Mouse (Mus musculus) kidney, postnatal 25 days (tissue): ENCODE data around the gene Kdm4c.
"Not testable (repeated sequence)": the region's sequence is repeated elsewhere in the genome, so short reads cannot be mapped to it uniquely, and the experiment has no call there.

Experiments used
- DNase-seq, 2 experiments: peaks; one replicate each; pipeline ENCODE4 v3.0.0; 2021; ENCODE audit warnings: mixed read lengths in 2 of 2

The Kdm4c gene

DNA sequence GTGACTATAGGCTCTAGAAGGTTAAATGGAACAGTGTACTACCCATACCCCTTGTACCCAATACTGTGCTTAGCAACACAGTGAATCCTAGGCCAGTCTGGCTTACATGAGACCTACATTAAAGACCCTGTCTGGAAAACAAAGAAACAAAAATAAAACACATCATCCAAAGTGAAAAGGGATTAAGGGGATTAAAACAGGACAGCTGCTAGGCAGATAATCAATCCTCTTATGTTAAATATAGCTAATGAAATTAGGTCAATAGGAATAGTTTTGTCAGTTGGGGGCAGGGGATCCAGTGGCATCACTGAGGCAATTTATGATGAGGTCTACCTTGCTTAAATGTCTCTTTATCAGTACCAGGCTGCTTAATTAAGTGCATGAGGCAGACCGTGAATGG lies at the start of gene Kdm4c:
Kdm4c (plus strand) TSS at position 322 of the 400 bp plus-strand sequence.
- DNase-seq = no peak

DNA sequence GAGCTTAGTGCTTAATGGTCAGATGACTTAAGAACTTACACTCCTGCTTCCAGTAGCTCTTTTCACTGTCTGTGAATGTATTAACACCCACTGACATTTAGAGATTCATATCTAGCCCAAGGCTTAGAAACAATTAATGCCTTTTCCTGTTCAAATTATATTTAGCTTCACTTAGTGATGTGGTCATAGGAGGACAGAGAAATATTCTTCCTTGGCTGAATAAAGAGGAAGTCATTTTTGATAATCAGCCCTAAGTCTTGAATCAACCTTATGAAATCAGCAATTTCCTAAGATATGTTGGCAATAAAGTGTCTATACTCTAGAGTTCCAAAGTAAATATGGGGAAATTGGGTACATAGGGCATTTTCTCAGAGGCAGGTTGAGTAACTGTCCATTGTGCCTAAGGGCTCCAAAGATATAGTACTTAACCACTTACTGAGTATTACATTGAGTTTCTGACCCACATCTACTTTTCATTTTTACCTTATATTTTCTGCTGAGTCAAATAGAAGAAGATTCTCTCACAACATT lies 41.0 kb upstream of the Kdm4c start:
- no peak for DNase-seq

DNA sequence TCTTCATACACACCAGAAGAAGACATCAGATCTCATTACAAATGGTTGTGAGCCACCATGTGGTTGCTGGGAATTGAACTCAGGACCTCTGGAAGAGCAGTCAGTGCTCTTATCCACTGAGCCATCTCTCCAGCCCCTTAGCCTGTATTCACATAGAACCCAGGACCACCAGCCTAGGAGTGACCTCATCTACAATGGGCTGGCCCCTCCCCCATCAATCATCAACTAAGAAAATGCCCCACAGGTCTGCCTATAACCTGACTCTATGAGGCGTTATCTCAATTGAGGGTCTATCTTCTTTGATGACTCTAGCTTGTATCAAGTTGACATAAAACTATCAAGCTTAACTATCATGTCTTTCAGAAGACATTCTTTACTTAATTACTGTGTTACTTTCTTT lies 20.5 kb upstream of the Kdm4c start:
- DNase-seq = not testable (repeated sequence)

DNA sequence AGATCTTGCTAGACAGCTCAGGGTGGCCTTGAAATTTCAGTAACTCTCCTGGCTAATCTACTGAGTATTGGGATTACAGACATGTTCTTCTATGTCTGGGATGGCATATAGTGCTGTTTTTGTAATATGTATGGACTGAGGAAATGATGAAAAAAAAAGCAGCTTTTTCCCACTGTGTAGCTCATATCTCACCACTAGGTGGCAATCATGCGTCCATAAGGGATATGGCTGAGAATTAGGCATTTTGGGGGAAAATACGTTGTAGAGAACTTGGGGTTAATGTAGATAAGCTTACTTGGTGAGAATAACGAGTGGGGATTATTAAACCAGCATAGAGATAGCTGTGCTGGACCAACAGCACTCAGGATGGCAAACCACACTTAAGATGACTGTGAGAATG lies 19.9 kb upstream of the Kdm4c start:
- DNase-seq = peak in 1 of 2 experiments; percentile 38

DNA sequence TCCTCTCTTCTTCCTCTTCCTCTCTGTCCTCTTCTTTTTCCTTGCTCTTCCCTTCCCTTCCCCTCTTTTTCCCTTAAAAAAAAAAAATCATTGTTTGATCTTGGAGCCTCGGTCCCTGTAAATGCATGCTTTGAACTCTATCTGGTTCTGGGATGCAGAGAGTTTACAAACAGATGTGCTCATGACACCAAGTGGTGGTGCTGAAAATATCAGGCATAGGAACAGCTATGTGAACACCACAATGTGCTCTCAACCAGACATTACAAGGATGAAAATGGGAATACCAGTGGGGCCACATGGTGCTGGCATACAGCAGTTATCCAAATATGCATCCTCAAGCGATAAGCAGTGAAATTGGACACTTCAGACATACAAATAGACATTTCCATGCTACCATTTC lies 18.1 kb upstream of the Kdm4c start:
- DNase-seq = no peak

DNA sequence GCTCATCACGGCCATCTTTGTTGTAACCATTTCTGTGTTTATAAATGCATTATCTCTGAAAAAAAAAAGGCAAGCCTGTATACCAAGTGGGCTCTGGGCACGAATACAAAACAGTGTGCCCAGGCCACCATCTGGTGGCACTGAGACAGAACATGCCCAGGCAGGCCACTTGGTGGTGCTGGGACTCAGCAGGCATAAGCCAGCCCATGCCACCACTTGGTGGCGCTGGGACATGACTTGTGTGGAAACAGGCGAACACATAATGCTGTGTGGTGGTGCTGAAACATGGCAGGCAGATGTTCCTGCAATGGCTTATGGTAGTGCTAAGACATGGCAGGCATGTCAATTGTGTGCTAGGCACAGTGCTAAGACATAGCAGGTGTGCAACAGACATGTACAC lies 11.3 kb upstream of the Kdm4c start:
- DNase-seq = peak in 1 of 2 experiments; percentile 4

DNA sequence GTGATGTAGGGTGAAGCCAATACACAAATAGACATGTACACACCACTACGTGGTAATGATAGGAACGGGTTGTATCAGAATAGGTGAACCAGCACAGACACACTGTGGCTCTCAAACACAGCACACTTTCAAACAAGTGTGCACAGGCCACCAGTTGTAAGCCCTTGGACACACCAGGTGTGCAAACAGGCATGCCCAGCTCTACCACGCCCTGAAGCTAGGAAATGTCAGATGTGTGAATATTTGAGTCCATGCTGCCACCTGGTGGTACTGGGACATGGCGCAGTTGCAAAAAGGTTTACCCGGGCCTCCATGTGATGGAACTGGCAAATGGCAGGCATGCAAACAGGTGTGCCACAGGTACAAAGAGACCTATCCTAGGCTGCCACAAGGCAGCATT lies 10.9 kb upstream of the Kdm4c start:
- DNase-seq = peak; percentile 51 to 64

DNA sequence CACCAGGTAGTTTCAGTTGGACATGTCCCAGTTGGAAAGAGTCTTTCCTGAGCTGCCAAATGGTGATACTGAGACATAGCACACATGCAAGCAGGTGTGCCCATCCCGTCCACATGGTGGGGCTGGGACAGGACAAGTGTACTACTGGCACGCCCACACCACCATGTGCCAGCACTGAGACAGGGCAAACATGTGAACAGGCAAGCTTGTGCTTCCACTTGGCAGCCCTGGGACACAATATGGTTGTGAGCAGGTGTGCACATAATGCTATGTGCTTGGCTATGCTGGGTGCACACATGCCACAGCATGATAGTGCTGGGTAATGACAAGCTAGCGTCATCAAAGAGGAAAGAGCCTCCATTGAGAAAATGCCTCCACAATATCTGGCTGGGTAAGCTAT lies 8.8 kb upstream of the Kdm4c start:
- no peak for DNase-seq

DNA sequence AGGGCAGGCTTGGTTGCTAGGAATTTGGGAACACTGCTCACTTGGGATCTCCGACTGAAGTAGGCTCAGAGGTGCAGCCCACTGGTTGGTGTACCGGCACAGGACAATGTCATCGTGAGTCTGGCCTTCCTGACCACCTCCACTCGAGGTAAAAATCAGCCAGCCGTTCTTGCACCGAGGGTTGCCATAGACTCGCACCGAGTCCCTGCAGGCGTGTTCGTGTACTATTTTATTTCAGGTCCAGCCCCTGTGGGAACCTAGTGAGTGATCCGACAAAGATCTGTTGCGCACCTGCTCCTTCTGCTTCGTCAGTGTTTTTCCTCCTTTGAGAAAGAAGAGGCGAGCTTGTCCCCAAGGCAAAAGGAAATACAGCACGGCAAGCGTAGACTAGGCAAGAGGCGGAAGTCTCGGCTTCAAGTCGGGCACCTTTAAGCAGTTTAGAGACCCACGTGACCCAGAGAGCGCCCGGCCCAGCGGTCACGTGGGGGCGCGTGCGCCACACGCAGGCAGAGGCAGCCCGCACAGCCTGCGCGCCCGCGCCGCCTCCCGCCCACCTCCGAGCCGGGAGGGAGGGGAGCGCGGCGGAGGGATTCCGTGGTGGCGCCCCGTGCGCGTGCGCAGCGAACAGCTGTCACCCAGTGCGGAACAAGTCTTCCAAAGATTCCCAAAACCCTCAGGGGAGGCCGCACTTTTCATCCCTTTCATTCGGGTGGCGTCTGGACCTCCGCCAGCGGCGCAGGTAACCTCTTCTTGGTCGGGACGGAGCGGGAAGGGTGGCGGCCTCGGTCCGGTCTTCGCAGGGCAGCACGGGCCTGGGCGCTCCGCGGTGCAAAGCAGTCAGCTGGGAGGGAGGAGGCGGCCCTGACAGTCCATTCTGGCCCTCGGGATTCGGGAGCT lies 9.3 kb downstream of the Kdm4c start:
- peak; percentile 96 to 99 for DNase-seq

DNA sequence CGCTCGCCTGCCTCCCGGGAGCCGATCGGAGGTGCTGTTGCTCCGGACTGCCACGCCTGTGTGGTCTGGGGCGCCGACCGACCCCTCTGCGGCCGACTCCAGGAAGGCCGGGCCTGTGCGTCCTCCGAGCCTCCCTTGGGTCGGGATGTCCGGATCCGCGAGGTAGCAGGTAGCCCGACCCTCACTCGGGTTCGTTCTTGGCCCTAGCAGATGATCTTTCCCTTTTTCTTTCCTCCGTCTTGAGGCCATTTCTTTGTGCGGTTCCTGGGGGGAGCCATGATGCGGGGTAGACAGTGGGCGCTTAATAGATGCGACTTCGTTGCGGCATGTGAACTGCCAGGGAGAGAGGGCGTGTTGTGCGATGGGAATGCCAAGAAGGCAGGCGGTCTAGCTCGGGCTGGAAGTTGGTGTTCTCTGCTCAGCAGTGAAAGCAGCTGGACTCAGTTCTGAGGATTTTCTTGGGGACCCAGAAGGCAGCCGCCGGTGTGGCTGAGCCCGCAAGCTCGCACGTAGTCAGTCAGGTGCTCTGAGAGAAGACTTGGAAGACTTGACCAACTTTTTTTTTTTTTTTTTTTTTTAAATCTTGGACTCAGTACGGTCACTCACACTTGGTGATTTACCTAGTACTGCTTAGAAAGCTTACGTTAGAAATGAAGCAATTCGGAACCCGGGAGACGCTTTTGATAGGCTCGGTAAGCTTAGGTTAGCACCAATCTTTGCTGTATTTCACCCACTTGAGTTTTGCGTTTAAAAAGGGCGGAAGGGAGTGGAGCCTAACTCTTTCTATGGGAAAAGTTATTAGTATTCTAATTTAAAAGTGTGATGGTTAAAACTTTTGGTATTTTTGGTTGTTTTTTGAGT lies 10.2 kb downstream of the Kdm4c start:
- peak; percentile 45 to 70 for DNase-seq

DNA sequence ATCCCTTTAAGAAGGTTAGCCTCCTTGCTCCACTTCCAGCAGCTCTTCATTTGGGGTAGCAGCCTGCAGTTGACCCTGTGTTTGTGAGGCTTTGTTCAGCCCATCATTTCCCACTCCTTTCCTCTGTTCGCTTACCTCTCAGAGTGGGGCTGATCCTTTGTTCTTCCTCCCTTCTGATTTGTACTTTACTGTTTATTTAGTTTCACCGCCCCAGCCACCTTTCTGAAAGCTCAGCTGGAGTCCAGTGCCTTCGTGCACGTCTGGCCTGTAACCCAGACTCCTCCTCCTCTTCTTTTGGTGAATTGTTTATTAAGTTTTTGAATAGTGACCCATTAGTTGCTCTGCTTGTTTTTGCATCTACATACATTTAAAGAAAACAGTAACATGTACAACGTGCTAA lies 15.6 kb downstream of the Kdm4c start:
- DNase-seq = no peak

DNA sequence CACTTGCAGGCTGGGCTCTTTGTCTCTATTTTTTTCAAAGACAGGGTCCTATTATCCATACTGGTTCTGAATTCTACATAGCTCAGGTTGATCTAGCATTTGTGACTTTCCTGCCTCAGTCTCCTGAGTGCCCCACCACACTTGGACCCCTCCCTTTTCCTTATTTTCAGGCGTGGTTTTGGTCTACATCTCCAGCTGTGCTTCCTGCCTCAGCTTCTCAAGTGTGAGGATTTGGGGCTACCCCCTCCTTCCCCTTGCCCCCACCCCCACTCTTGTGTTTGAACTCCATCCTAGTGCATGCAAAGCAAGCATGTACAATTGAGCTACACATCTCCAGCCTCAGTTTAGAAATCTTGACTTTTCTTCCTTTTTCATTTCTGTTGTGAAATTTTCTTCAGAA lies 16.2 kb downstream of the Kdm4c start:
- no peak for DNase-seq

DNA sequence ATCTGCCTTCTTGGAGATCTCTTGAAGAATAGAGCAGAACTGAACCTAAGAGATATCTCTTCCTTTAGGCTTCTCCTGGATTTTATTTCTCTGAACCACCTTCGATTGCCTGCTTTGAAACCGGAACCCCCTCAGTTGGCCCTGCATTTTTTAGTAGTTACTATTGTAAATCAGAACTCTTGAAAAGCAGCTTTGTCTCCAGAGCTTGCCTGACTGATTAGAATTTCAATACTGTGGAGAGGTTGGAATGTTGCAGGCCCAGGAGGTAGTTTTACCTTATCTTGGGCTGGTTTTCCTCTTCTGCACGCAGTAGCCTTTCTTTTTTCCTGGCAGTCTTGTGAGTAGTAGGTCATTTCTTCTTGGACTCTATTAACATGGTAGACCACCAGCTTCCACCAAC lies 17.0 kb downstream of the Kdm4c start:
- DNase-seq = no peak

DNA sequence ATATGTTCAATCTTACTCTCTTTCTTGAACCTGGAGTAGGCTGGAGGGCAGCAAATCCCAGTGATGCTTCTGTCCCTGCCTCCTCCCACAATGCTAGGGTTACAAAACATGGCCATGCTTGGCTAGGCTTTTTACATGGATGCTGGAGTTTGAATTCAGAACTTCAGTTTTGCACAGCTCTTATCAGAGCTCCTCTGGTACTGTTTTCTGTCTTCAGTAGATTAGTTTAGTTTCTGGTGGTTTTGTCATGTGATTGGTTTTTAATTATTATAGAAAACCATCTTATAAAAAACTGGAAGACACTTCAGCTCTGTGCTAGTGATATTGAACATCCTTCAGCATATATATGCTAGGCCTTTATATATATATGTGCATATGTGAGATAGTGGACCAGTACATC lies 19.6 kb downstream of the Kdm4c start:
- no peak for DNase-seq

DNA sequence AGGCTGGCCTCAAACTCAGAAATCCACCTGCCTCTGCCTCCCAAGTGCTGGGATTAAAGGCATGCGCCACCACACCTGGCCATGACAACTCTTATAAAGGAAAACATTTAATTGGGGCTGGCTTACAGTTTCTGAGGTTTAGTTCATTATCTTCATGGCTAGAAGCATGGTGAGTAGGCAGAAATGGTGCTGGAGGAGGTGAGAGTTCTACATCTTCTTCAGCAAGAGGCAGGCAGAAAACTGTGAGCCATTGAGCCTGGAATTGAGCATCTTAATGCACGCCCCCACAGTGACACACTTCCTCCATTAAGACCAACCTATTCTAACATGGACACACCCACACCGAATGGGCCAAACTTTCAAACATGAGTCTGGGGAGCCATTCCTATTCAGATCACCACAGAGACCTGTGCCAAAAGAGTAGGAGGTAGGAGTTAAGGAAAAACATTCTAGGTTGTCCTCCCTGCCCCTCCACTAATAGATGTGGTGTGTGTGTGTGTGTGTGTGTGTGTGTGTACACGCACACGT lies 22.2 kb downstream of the Kdm4c start:
- no peak for DNase-seq

DNA sequence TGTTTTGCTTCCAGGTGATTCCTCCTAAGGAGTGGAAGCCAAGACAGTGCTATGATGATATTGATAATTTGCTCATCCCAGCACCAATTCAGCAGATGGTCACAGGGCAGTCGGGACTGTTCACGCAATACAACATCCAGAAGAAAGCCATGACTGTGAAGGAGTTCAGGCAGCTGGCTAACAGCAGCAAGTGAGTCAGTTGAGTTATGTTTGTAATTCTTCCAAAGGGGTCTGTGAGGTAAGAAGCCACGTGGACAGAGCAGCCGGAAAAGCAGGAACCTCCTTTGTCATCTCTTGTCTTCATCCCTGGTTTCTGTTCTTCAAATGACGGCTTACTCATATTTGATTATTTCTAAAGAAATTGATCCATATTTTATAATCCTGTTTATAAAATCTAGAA lies 28.9 kb downstream of the Kdm4c start:
- DNase-seq = no peak

DNA sequence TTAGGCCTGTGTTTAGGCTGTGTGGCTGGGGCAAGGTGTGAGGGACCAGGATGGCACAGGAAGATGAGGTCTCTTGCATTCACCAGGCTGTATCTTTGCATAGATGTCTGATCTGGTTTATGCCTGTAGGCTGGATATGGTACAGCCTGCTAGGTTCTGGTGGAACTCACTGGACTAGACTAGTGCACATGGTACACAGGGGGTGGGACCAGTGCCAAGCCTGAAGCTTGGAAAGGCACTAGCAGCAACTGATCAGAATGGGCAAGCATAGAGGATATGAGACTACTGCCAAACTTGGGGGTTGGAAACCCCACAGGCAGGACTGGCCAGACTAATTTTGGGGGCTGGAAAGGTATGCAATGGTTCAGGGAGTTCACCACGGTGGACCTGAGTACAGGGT lies 35.2 kb downstream of the Kdm4c start:
- DNase-seq = peak in 1 of 2 experiments; percentile 5

DNA sequence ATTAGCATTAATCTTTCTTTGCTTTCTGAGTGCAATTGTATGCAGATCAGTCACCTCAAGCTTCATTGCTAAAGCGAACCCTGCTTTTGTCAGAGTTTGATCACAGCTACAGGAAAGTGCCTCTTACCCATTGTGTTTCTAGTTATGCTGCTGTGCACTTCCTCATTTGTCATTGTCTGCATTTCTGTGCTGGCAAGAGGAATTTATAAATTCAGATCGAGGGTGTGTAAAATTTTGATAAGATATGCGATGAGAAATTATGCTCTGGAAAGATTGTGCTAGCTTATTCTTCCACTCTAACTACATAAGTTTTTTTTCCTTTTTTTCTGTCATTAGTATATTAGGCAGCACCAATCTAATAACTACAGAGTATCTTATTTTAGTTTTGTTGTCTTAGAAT lies 37.9 kb downstream of the Kdm4c start:
- DNase-seq = no peak

DNA sequence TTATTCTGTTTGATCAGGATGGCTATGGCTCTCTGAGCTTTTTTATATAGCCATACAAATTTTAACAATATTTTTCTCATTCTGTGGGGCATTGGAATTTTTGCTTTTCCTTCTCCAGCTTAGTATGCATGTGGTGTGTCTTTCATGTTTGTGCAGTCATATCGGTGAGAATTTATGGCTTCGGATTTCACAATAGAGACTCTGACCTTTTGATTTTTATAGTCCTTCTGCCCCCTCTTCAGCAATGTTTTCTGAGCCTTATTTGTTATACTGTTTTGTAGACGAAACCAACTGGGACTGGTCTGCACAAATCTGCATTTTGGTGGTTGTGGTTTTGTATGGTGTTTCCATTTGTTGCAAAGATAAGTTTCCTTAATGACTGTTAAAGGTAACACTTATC lies 45.6 kb downstream of the Kdm4c start:
- DNase-seq = no peak

DNA sequence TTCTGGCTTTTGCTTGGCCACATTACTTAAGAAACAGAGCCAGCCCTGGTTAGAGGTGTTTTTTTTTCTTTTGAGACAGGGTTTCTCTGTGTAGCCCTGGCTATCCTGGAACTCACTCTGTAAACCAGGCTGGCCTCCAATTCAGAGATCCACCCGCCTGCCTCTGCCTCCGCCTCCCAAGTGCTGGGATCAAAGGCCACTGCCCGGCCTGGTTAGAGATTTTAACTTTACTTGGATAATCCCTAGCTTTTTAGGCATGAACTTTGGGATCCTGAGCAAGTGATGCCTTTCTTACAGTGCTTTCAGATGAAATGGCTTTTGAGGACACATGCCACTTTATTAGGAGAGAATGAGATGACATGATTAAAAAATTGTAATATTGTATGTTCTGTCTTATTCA lies 52.4 kb downstream of the Kdm4c start:
- DNase-seq = peak; percentile 40 to 45

DNA sequence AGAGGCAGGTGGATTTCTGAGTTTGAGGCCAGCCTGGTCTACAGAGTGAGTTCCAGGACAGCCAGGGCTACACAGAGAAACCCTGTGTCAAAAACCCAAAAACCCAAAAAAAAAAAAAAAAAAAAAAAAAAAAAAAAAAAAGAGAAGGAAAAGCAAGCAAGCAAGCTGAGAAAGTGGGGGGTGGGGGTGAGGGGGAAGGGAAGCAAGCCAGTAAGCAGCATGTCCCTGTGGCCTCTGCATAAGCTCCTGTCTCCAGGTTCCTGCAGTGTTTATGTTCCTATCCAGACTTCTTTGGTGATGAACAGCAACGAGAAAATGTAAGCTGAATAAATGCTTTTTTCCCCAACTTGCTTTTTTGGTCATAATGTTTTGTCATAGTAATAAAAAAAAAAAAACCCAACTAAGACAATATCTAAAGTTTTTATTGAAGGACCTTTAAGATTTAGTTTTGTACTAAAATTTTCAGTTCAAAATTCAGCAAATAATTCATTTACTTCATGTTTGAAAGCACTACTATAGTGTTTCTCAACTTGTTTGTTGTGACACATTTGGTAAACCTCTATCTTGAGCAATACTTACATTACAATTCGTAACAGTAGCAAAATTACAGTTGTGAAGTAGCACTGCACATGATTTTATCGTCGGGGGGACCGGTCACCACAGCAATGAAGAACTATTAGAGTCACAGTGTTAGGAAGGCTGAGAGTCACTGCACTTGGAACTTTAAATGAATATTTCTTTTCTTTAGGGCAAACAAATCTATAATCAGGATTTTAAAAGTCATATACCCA lies 63.2 kb downstream of the Kdm4c start:
- DNase-seq = no peak

DNA sequence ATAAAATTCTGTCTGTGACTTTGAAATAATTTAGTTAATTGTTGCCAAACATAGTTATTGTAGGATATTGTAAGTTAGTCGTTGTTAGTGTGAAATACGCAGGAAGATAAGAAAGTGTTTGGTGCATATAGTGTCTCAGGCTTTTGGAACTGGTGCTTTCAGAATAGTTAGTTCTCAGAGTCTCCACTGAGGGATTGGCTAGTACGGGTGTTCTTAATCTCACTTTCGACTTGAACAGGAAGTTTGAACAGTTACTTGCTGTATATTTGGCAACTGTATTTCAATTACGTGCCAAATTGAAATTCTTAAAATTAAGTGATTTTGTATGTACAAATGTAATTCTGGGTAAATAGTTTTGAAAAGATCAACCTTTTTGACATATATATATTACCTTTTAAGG lies 68.8 kb downstream of the Kdm4c start:
- no peak for DNase-seq

DNA sequence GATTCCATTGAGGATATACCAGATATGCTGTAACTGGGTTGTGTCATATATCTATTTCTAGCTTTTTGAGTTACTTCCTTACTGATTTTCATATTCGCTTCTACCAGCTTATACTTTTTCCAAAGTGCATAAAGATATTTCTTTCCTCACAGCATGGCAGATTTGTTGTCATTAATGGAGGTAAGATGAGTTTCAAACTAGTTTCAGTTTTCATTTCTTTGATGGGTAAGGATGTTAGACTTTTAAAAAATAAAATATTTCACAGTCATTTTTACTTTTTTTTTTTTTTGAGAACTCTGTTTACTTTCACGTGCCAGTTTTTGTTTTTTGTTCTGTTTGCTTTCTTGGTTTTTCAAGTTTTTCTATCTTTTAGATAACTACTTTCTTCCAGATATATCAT lies 70.6 kb downstream of the Kdm4c start:
- DNase-seq = no peak
